Mouse (Mus musculus) gastrocnemius, postnatal 25 days (tissue): ENCODE data around the gene Rdh16. TPM values are rescaled to one million over a fixed set of nuclear protein-coding genes. Genes with fewer than 3 reads are reported as not detected.
"Not testable (repeated sequence)": the region's sequence is repeated elsewhere in the genome, so short reads cannot be mapped to it uniquely, and the experiment has no call there.

Source experiments
- DNase-seq: peaks from one replicate; pipeline ENCODE4 v3.0.0; 2022
- total RNA-seq, 2 experiments: library from RNA; stranded (reverse); gene quantifications; 1 replicate in 1 of 2; 2 replicates in 1 of 2; pipeline ENCODE4 v1.2.3; 2021

The Rdh16 gene
- total RNA-seq, 2 experiments from 2014 or later = not detected

- not testable (repeated sequence) for DNase-seq
These were observed 33.2 kb downstream of the Rdh16 start for GRCm38 (mm10) chr10:127834186-127834585.

- DNase-seq = no peak
These were observed 34.3 kb downstream of the Rdh16 start for GRCm38 (mm10) chr10:127835292-127835691.

GRCm38 (mm10) chr10:127837793-127838192 lies 36.8 kb downstream of the Rdh16 start:
- DNase-seq = not testable (repeated sequence)

- DNase-seq = no peak
These were observed 37.6 kb downstream of the Rdh16 start for GRCm38 (mm10) chr10:127838539-127838938.

- DNase-seq = no peak
These were observed 39.8 kb downstream of the Rdh16 start for GRCm38 (mm10) chr10:127840776-127841175.

- not testable (repeated sequence) for DNase-seq
These were observed 45.0 kb downstream of the Rdh16 start for GRCm38 (mm10) chr10:127845945-127846344.

- DNase-seq = no peak
These were observed 47.1 kb downstream of the Rdh16 start for GRCm38 (mm10) chr10:127848089-127848488.

- DNase-seq = no peak
These were observed 48.7 kb downstream of the Rdh16 start, which contains the start of gene Rdh19 for GRCm38 (mm10) chr10:127849628-127850027. Gene Rdh19, plus strand, starts transcription at chr10:127849928.

- DNase-seq = no peak
These were observed 55.4 kb downstream of the Rdh16 start for GRCm38 (mm10) chr10:127856376-127856775.

GRCm38 (mm10) chr10:127864931-127865330 lies 64.0 kb downstream of the Rdh16 start:
- DNase-seq = no peak

GRCm38 (mm10) chr10:127866232-127866631 lies 65.3 kb downstream of the Rdh16 start, which contains the start of gene Rdh16f2:
Gene Rdh16f2, plus strand, starts transcription at chr10:127866474.
- no peak for DNase-seq

- DNase-seq = no peak
These were observed 71.5 kb downstream of the Rdh16 start for GRCm38 (mm10) chr10:127872484-127872883.

GRCm38 (mm10) chr10:127877681-127878080 lies 76.7 kb downstream of the Rdh16 start:
- DNase-seq = no peak

GRCm38 (mm10) chr10:127878262-127879057 lies 77.5 kb downstream of the Rdh16 start:
- DNase-seq = no peak

GRCm38 (mm10) chr10:127879155-127879688 lies 78.3 kb downstream of the Rdh16 start:
- DNase-seq = no peak

GRCm38 (mm10) chr10:127881041-127881440 lies 80.1 kb downstream of the Rdh16 start:
- no peak for DNase-seq

GRCm38 (mm10) chr10:127886551-127886950 lies 85.6 kb downstream of the Rdh16 start:
- no peak for DNase-seq

GRCm38 (mm10) chr10:127886971-127887370 lies 86.0 kb downstream of the Rdh16 start:
- DNase-seq = no peak

GRCm38 (mm10) chr10:127888605-127889004 lies 87.7 kb downstream of the Rdh16 start, which contains the start of gene Rdh7:
Gene Rdh7, minus strand, starts transcription at chr10:127888817.
- no peak for DNase-seq

- DNase-seq = no peak
These were observed 90.5 kb downstream of the Rdh16 start for GRCm38 (mm10) chr10:127891481-127891880.

GRCm38 (mm10) chr10:127893163-127894022 lies 92.4 kb downstream of the Rdh16 start:
- not testable (repeated sequence) for DNase-seq
